Mouse (Mus musculus) liver, embryonic 14.5 days (tissue): ENCODE data around the gene Cpox.

Experiments
- CTCF ChIP-seq: IDR thresholded peaks from 2 replicates; pipeline ENCODE4 v1.5.1; 2016; ENCODE audit warnings: antibody characterized with exemption, low read depth, control low read depth
- EP300 ChIP-seq: IDR thresholded peaks from 2 replicates; pipeline ENCODE4 v1.6.1; 2016; ENCODE audit warnings: antibody characterized with exemption, low read depth

DNA sequence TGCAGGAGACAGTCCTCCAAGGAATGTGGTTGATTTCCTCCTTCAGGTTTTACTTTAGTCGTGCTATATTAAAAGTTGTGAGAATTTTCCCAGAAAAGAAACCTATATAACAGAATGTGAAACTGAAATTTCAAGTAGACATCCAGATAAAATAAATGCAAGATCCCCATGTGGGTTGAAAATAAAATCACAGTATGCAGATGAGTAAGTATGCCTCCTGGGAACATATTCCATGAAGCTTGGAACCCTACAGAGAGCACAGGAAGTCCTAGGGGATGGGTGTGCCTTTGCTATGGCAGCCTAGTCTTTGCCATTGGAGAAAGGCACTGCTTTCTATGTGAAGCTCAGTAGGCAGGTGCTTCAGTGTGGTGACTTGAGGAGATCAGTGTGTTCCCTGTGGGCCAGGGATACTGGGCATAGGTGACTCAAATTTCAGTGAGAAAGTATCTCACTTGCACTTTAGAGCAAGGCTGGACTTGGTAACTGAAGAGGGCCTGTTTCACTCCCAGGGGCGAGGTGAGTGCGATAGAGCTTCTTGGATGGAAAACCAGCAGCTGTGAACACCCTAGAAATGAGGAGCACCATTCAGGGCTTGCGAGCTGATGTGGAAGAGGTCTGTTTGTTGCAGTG lies 37.3 kb downstream of the Cpox start:
- no peak for TF ChIP-seq CTCF
- no peak for TF ChIP-seq EP300
